Mouse (Mus musculus) embryo, embryonic 11 days (tissue): Measurements from ENCODE around the gene Clcc1.
"Not testable (repeated sequence)": the region's sequence is repeated elsewhere in the genome, so short reads cannot be mapped to it uniquely, and the experiment has no call there.

ENCODE experiments used
- DNase-seq: peaks from one replicate; pipeline ENCODE4 v3.0.0-alpha.2; 2015

The Clcc1 gene

DNA sequence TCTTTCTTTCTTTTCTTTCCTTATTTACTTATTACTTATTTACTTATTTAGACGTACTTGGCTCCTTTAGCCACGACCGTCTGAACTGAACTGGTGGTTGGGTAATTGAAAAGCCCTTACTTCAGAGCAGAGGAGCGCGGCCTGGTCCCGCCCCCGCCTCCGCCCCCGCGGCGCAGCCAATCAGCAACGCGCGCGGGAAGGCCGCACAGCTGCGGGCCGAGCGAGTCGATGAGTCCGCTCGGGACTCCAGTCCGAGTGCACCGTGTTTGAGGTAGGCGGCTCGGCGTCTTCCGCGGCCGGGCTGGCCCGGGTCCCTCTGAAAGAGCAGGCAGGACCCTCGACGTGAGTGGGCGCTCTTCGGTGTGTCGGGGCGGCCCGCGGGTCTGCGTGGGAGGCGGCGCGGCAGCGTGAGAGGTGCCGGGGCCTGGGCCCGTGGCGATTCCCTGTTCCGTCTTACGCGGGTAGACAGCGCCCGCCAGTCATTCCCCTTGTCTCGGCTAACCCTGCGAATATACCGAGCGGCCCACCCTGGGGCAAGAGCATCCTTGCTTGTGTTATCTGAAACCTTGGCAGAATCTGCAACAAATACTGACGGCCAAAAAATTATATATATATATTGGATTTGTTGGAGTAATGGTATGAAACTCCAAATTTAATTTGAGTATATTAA lies at the start of gene Clcc1:
Gene Clcc1 (plus strand): TSS at position 204 of the 670 bp plus-strand sequence.
- DNase-seq: peak; percentile 96

- no peak for DNase-seq
Observed at GRCm38 (mm10) chr3:108608906-108609305, 44.8 kb upstream of the Clcc1 start.

DNA sequence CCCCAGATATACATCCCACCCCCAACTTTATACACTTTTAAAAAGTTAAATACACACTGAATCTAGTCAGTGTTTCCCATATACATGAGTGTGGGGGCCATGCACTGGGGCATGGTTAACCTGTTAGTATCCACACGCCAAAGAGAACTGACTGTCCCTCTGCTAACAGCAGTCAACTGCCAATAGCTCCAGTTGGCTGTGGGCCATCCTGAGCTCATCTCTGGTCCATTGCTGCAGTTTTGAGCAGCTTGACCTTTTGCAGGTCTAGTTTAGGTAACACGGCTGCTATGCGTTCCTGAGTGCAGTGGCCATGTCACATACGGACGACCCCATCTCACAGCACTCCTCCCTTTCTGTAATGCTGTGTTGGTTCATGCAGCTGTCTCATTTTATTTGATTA lies 19.0 kb upstream of the Clcc1 start:
- no peak for DNase-seq

DNA sequence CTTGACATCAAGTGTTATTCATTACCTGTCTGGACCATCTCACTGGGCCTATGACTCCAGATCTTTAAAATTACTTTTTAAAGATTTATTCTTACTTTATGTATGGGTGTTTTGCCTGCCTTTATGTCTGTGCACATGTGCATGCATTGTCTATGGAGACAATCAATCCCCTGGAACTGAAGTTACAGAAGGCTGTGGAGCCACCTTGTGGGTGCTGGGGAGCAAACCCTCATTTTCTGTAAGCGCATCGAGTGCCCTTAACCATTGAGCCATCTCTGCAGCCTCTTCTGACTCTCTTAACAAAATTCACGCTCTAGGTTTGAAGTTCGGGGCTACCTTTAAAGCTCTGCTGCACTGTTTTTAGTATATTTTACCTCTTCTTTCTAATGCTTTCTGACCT lies 14.3 kb upstream of the Clcc1 start:
- peak; percentile 16 for DNase-seq

- no peak for DNase-seq
Observed at GRCm38 (mm10) chr3:108640998-108641397, 12.7 kb upstream of the Clcc1 start.

DNA sequence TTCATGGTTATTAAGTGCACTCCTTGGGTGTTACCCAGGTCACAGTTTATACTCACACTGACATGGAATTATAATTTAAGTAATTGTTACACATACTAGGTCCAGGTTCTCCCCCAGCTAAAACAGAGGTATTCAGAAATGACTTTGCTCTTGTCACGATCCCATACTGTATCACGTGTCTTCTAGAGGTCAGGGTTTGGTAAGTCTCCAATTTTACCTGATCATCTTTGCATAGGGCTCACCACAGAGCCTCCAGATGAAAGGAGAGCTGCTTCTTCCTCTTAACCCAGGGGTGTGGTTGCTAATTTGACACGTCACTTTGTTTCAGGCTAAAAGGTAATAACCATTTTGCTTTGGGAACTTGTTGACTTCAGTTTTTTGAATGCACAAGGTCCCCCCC lies 8.9 kb upstream of the Clcc1 start:
- no peak for DNase-seq

DNA sequence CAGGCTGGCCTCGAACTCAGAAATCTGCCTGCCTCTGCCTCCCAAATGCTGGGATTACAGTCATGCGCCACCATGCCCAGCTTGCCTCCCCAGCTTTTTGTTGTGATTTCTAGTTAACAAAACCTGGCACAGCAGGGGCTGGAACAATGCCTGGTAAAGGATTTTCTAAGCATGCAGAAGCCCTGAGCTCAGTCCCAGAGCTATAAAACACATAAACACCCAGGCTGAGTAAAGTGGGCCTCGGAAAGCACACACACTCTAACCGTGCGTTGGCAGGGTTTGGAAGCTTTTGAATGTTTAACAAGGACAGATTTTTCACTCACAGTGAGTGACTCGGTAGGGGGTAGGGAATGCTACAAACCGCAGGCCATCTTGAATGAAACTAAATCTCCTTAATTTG lies 7.7 kb upstream of the Clcc1 start:
- no peak for DNase-seq

DNA sequence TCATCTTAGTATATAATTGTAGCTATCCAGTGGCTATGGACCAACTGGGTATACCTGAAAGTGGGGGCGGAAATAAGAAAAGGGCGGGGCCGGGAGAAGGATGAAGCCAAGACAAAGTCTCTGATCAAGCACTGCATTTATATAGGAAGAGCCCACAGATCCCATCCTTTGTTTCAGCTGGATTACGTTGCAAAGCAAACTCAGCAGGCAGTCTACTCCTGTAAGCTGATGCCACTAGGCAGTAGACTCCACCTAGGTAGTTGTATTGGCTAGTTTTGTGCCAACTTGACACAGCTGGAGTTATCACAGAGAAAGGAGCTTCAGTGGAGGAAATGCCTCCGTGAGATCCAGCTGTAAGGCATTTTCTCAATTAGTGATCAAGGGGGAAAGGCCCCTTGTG lies 6.0 kb upstream of the Clcc1 start:
- DNase-seq: not testable (repeated sequence)

DNA sequence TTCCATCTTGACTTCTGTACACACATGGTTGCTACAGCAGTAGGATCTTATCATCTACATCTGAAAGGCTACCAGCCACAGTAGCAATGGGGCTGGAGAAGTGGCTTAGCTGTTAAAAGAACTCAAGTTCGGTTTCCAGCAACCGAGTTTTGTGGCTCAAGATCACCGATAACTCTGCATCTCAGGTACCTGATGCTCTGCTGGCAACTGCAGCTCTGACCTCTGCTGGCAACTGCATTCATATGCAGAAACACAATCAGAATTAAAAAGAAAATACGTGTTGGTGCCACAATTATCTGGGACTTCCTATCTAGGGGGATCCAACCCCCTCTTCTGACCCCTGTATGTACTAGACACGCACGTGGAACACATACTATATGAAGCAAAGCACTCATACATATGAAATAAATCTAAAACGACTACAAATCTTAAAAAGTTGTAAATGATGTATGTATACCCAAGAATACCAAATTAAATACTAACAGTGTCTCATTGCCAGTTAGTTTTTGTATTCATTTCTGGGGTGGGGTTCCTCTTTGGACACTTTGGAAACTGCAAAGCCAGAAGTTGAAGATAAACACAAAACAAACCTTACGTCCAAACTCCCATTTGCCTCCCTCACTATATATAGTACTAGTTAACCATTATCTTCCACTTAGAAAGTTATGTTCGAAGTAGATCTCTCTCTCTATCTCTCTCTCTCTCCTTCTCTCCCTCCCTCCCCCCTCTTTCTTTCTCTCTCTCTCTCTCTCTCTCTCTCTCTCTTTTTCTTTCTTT lies 659 bp upstream of the Clcc1 start:
- peak; percentile 23 for DNase-seq

DNA sequence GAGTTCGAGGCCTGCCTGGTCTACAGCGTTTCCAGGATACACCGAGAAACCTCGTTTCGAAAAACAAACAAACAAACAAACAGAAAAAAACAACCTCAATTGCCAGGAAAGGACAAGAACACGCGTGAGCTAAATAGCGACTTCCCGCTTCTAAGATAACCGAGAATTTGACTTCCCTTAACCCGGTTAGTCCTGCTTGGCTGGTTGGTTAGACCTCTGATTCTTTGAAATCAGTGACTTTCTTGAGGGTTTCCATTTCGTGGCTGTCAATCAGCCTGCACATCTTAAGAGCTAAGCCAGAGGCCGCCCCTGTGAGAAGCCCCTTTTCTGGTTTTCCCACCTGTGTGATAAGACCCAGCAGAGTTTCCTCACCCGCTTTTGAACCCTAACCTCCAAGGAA lies 853 bp downstream of the Clcc1 start:
- peak; percentile 30 for DNase-seq

DNA sequence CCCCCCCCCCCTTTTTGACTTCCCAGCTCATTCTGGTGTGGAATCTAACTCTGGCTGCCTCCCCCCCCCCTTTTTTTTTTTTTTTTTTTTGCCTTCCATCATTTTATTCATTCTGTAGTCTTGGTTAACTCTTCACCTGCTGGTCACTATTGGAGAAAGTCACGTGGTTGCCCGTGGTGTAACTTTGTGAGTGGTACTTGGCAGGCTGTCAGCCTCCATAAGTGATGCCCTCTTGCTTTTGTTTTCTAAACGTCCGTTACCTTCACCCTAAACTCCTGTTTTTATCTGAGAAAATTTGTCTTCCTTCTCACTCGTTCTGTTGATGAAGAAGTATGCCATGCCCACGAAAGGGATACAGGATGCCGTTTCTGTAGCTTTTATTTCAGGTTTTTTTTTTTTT lies 1.8 kb downstream of the Clcc1 start:
- DNase-seq: no peak

DNA sequence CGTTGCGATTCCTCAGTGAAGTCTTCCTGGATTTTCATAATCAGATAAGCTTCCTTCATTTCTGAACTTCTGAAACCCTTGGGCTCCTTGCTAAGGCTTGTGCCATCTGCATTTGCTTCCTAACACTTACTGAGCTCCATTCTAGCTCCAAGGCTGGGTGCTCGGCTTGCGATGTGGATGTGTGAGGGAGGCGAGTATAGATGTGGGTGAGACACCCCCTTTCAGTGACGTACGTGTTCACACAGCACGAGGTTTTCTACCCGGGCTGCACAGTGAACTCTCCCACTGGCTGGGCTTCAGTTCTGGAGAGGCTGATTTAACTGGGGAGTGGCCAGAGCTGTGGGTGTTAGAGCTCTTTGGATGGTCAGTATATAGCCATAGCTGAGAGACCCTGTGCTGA lies 4.9 kb downstream of the Clcc1 start:
- DNase-seq: no peak

DNA sequence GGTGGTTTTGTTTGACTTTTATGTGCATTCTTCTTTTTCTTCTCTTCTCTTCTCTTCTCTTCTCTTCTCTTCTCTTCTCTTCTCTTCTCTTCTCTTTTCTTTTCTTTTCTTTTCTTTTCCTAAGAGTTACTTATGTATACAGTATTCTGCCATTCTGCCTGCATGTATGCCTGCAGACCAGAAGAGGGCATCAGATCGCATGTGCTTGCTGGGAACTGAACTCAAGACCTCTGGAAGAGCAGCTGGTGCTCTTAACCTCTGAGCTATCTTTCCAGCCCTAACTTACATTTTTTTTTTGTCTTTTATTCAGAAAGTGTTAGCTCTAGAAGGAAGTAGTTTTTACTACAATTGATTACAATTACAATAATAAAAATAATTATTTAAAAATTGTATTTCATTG lies 7.2 kb downstream of the Clcc1 start:
- DNase-seq: no peak

- no peak for DNase-seq
Observed at GRCm38 (mm10) chr3:108676616-108677015, 22.9 kb downstream of the Clcc1 start.

- no peak for DNase-seq
Observed at GRCm38 (mm10) chr3:108681004-108681403, 27.3 kb downstream of the Clcc1 start.

DNA sequence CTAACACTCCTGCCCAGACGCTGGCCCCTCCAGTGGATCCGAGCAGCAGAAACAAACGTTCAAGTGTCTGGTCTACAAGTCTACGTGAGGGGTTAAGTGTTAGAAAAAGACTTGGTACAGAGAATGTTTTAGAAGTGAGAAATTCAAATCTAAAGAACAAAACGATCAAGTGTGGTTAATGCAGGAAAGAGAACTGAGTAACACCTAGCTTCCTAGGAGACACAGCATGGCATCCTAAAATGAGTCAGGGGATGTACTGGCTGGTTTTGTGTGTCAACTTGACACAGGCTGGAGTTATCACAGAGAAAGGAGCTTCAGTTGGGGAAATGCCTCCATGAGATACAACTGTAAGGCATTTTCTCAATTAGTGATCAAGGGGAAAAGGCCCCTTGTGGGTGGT lies 29.9 kb downstream of the Clcc1 start:
- not testable (repeated sequence) for DNase-seq

DNA sequence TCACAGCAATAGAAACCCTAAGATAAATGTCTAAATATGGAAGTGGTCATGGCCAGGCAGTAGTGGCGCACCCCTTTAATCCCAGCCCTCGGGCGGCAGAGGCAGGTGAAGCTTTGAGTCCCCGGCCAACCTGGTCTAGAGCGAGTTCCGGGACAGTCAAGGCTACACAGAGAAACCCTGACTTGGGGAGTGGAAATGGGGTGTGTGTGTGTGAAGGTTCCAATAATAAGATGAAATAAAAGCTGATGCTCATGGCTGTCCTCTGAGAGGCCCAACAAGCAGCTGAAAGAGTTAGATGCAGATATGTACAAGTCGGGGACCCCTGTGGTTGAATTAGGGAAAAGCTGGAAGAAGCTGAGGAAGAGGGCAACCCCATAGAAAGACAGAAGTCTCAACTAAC lies 32.0 kb downstream of the Clcc1 start:
- no peak for DNase-seq

GRCm38 (mm10) chr3:108689015-108689441 lies 35.3 kb downstream of the Clcc1 start:
- no peak for DNase-seq

DNA sequence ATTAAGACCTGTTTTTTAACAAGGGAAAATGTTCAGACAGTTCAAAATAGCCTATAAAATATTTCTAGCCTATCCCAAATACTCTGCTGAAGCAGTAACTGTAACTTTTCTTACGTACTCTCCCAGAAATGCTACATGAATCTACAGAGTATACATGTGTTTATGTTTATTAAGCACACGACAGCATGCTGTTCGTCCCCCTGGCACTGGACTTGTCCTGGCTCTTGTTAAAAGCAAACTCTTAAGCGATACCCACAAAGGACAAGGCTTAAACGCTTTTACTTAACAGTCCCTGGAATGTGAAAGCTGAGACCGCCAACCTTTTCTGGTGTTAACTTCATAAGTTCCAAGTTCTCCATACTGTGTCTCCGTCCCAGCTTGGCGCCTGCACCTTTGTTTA lies 35.7 kb downstream of the Clcc1 start:
- DNase-seq: no peak

DNA sequence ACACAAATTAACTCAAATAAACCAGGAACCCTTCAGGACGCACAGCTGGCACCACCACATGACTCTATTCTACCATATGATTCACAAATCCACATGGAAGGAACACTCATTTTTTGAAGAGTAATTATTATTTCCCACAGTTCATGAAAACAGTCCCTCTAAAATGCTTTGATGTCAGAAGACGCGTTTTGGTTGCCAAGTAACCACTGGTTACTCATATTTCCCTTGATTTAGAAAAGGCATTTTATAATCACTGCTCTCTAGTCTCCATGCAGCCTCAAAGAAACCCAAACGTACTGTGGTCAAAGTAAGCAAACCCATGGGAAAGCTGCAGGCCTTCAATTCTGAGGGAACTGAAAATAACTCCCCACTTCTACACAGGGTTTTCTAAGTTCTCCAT lies 36.3 kb downstream of the Clcc1 start:
- no peak for DNase-seq

DNA sequence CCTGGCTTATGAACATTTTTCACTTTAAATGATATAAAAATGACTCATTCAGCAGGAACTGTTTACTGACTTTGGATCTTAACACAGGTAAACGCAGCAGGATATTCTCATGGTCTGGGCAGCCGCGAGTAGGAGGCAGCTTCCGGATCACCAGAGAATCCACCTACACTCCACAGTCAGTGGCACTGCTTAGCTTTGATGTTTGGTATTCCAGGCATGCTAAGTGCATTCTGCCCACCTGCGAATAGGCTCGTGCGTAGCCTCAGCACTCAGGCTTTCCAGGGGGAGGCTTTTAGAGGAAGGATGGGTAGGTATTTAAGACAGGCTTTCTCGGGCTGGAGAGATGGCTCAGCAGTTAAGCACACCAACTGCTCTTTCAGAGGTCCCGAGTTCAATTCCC lies 40.6 kb downstream of the Clcc1 start:
- DNase-seq: no peak

GRCm38 (mm10) chr3:108698662-108699061 lies 44.9 kb downstream of the Clcc1 start:
- DNase-seq: no peak

GRCm38 (mm10) chr3:108699786-108700185 lies 46.1 kb downstream of the Clcc1 start:
- no peak for DNase-seq

DNA sequence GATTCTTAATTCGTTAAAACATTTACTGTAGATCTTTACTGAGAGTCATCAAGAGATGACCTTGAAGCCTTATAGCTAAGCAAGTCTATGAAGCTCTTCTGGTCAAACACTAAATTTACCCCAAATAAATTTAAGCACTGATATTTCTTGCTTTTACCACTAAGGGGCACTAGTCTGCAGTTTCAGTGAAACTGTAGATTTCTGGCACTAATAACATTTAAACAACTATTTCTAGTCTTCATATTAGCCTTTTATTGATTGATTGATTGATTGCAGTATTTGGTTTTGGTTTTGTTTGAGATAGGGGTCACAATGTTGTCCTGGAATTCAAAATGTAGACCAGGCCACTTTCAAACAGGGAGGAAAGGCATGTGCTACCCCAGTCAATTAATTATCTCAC lies 47.5 kb downstream of the Clcc1 start:
- DNase-seq: no peak

GRCm38 (mm10) chr3:108702789-108703188 lies 49.1 kb downstream of the Clcc1 start:
- no peak for DNase-seq
